Mouse (Mus musculus) adipocyte (in vitro differentiated cells): ENCODE measurements at regions not wholly inside any gene's neighbourhood (a gene's known extent, or its start where the extent isn't known, plus 50 kb on each side); places are given as distances from the start of the nearest gene placed in this dataset.

Source experiments
- DNase-seq: peaks from one replicate; pipeline ENCODE4 v3.0.0-alpha.2; 2016; ENCODE audit warnings: low spot score

GRCm38 (mm10) chr13:71247241-71247640 lies 405.6 kb upstream of the Adamts16 start:
- peak; percentile 12 for DNase-seq

GRCm38 (mm10) chr13:71245326-71245725 lies 403.7 kb upstream of the Adamts16 start:
- DNase-seq = no peak

GRCm38 (mm10) chr13:71239782-71240181 lies 398.2 kb upstream of the Adamts16 start:
- no peak for DNase-seq

GRCm38 (mm10) chr13:71235338-71235737 lies 393.7 kb upstream of the Adamts16 start:
- peak; percentile 7 for DNase-seq

GRCm38 (mm10) chr13:71231182-71231581 lies 389.6 kb upstream of the Adamts16 start:
- no peak for DNase-seq

GRCm38 (mm10) chr13:71214776-71215175 lies 373.2 kb upstream of the Adamts16 start:
- no peak for DNase-seq

GRCm38 (mm10) chr13:71211363-71211762 lies 369.8 kb upstream of the Adamts16 start:
- no peak for DNase-seq

- no peak for DNase-seq
Observed at GRCm38 (mm10) chr13:71210658-71211251, 369.1 kb upstream of the Adamts16 start.

GRCm38 (mm10) chr13:71205708-71206107 lies 364.1 kb upstream of the Adamts16 start:
- DNase-seq = no peak

- peak; percentile 12 for DNase-seq
Observed at GRCm38 (mm10) chr13:71200656-71201055, 359.0 kb upstream of the Adamts16 start.

GRCm38 (mm10) chr13:71195675-71196074 lies 354.1 kb upstream of the Adamts16 start:
- no peak for DNase-seq

- no peak for DNase-seq
Observed at GRCm38 (mm10) chr13:71184500-71184899, 342.9 kb upstream of the Adamts16 start.

GRCm38 (mm10) chr13:71179083-71179482 lies 337.5 kb upstream of the Adamts16 start:
- DNase-seq = no peak

- DNase-seq = no peak
Observed at GRCm38 (mm10) chr13:71174335-71174734, 332.7 kb upstream of the Adamts16 start.

- DNase-seq = no peak
Observed at GRCm38 (mm10) chr13:71166226-71166625, 324.6 kb upstream of the Adamts16 start.

GRCm38 (mm10) chr13:71165096-71165920 lies 323.7 kb upstream of the Adamts16 start:
- DNase-seq = no peak

GRCm38 (mm10) chr13:71164012-71164411 lies 322.4 kb upstream of the Adamts16 start:
- no peak for DNase-seq

- DNase-seq = no peak
Observed at GRCm38 (mm10) chr13:71162952-71163351, 321.3 kb upstream of the Adamts16 start.

- DNase-seq = no peak
Observed at GRCm38 (mm10) chr13:71158300-71158860, 316.8 kb upstream of the Adamts16 start.

- no peak for DNase-seq
Observed at GRCm38 (mm10) chr13:71157656-71158299, 316.2 kb upstream of the Adamts16 start.

- DNase-seq = no peak
Observed at GRCm38 (mm10) chr13:71150092-71150491, 308.5 kb upstream of the Adamts16 start.

GRCm38 (mm10) chr13:71149303-71149696 lies 307.7 kb upstream of the Adamts16 start:
- DNase-seq = no peak
